In genomic region chr6:128108324-128109035, GRCm38 (mm10) we compare ENCODE assay signal across 9 mouse cellular contexts. TPM values are rescaled to one million over a fixed set of nuclear protein-coding genes. Genes with fewer than 3 reads are reported as not detected.
DNase-seq lines count a peak whose midpoint lies in the region; TF ChIP-seq lines count a peak whose summit lies in the region.
"Had no signal": no experiment of that assay in that cellular context is flagged by ENCODE, and none has a peak within 500 bp of the region (broad histone marks: within the 10 kb centered on the region; RNA-seq: fewer than 3 reads in every experiment).

No protein-coding gene starts in this region.

- H3K27me3 ChIP-seq in heart, adult 2 months (ENCODE audit: control insufficient read depth, insufficient read depth, low read length), result no peaks in the 10 kb centered on the region
- H3K27me3 ChIP-seq in cerebellum, adult 2 months (ENCODE audit: control insufficient read depth, insufficient read depth, low read length), result no peaks in the 10 kb centered on the region

- H3K79me2 ChIP-seq in heart, adult 2 months (replicated peaks; ENCODE audit: control insufficient read depth, insufficient read depth, low read length), result no peaks in the 10 kb centered on the region

- intact Hi-C loops in heart, adult 2 months (cut with DNase I), result no loop called here

- no peak overlapping the region for H3K4me3 ChIP-seq in heart, adult 2 months
- no peak overlapping the region for H3K4me3 ChIP-seq in cerebellum, adult 2 months (replicated peaks; ENCODE audit: insufficient read depth, low read depth, low read length)

- H3K36me3 ChIP-seq in heart, adult 2 months (ENCODE audit: control insufficient read depth, insufficient read depth, low read length), result no peaks in the 10 kb centered on the region

- H3K9ac ChIP-seq in heart, adult 2 months (ENCODE audit: low read depth, low read length), result no peak overlapping the region

- H3K27ac ChIP-seq in heart, adult 2 months, result peak overlapping the region; percentile 34
- no peak overlapping the region for H3K27ac ChIP-seq in cerebellum, adult 2 months (ENCODE audit: insufficient read depth, low read length)

- 45% methylated on average over 7 of the region's 7 CpGs for WGBS in heart, adult 2 months
- 21% methylated on average over 7 of the region's 7 CpGs for WGBS in cerebellum, adult 2 months

- peak in 1 of 2 experiments; percentile 71 for DNase-seq in heart, adult 2 months
- no peak for DNase-seq in heart, adult 8-10 months (ENCODE audit: low spot score)
- peak; percentile 85 for DNase-seq in 3T3-L1 (ENCODE audit: low read depth, low spot score)
- DNase-seq in cerebellum, adult 2 months, result peak; percentile 63 to 84
- DNase-seq in kidney, adult 8-10 months, result peak; percentile 86 to 94
- DNase-seq in embryo, embryonic 9.5 days (ENCODE audit: extremely low spot score), result no peak
- no peak for DNase-seq in spleen, postnatal 36 days (ENCODE audit: low spot score in 2 of 2)
- no peak for DNase-seq in spleen, postnatal 10 days (ENCODE audit: low spot score in 2 of 2)
- DNase-seq: right cerebral cortex, postnatal 4 days had no signal

- peak; percentile 30 for TF ChIP-seq CTCF in heart, adult 2 months (IDR thresholded peaks at IDR 0.05)
- TF ChIP-seq CTCF in cerebellum, adult 2 months (IDR thresholded peaks at IDR 0.05; ENCODE audit: borderline replicate concordance, insufficient read depth, low read depth, low read length), result no peak

- H3K4me1 ChIP-seq in heart, adult 2 months (ENCODE audit: control insufficient read depth, insufficient read depth, low read length), result peaks cover 17% of the 10 kb centered on the region
- peaks cover 8% of the 10 kb centered on the region for H3K4me1 ChIP-seq in cerebellum, adult 2 months (ENCODE audit: control insufficient read depth, insufficient read depth, low read length)

- peak; percentile 60; the same call in 1 of the 2 replicates for TF ChIP-seq EP300 in heart, adult 2 months (IDR thresholded peaks at IDR 0.05; ENCODE audit: insufficient read depth, low read depth, low read length)

- no peak for TF ChIP-seq POLR2A in heart, adult 2 months (IDR thresholded peaks at IDR 0.05; ENCODE audit: insufficient read depth, low read depth, low read length)
- no peak for TF ChIP-seq POLR2A in cerebellum, adult 2 months (IDR thresholded peaks at IDR 0.05; ENCODE audit: borderline replicate concordance, insufficient read depth, low read length)

RNA-seq across cellular contexts. Expression of gene Tspan9, which starts 34.9 kb away (rescaled TPM):
- 100 to 1,000 TPM in 1 of 2 experiments, 10 to 100 TPM in 1; 84.9 to 104 TPM for total RNA-seq in heart, adult 2 months (2021)
- 88.5 and 127 TPM in 2 replicates for polyA plus RNA-seq in heart, adult 2 months (2012; rRNA removed)
- 100 to 1,000 TPM in 2 of 4 experiments, 10 to 100 TPM in 2; 67.0 to 124 (median 99.7) TPM for total RNA-seq in heart, adult 8-10 months (2022)
- 303 and 370 TPM in 2 replicates for polyA plus RNA-seq in cerebellum, adult 2 months (2012; rRNA removed)

Comparison
In these comparisons a context has a peak if more than half of its experiments do, and no peak if none do; other contexts are left out.
1. DNase-seq: peak in 3T3-L1 (single experiment), cerebellum, adult 2 months (2 of 2) and kidney, adult 8-10 months (2 of 2); none in heart, adult 8-10 months (single experiment), embryo, embryonic 9.5 days (single experiment), spleen, postnatal 36 days (0 of 2) and spleen, postnatal 10 days (0 of 2).